Mouse (Mus musculus) ZHBTc4 (cell line): ENCODE results near the gene Rhbdd1.
A peak's percentile ranks its signal among the peaks of the same experiment; 100 is the strongest.

Source experiments
- DNase-seq: peaks from one replicate; pipeline ENCODE4 v3.0.0-alpha.2; 2011; ENCODE audit warnings: low read depth, low spot score

Rhbdd1 gene

GRCm38 (mm10) chr1:82432919-82433648 is 116.8 kb downstream of the Rhbdd1 start:
- DNase-seq, result peak; percentile 60

DNA sequence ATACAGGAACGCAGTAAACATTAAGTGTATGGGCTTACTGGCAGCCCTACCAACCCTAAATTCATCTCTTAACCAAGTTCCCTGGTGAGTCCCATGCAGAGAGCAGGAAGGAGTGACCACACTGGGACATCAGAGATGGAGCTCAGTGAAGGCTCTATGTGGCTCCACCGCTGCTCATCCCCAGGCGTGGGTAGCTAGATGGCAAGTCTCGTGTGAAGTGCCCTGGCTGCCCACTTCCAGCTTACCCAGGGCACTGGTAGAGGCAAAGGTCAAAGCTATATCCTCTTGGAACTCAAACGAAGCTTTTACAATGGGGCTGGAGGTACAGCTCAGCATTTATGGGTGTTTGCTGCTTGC is 117.4 kb downstream of the Rhbdd1 start:
- no peak for DNase-seq

- no peak for DNase-seq
Observed at GRCm38 (mm10) chr1:82437273-82437672, 121.0 kb downstream of the Rhbdd1 start.

DNA sequence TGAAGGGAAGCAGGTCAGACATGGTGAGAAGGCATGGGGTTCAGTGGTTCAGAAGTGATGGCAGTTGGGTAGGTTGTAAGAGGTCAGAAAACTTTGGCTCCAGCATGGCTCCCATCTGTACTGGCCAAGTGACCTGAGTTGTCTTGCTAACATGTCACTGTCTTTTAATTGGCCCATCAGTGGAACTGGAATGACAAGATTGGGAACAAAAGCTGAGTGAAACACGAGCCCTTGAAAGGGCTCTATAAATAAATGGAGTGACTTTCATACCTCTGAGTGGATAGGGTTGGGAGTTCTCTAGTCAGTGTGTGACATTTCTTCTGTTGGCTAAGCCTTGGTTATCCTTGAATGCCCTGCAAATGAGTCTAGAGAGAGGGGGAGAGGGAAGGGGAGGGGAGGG is 123.9 kb downstream of the Rhbdd1 start:
- DNase-seq, result no peak

GRCm38 (mm10) chr1:82443517-82443916 is 127.3 kb downstream of the Rhbdd1 start:
- no peak for DNase-seq

- no peak for DNase-seq
Observed at GRCm38 (mm10) chr1:82446049-82446448, 129.8 kb downstream of the Rhbdd1 start.

DNA sequence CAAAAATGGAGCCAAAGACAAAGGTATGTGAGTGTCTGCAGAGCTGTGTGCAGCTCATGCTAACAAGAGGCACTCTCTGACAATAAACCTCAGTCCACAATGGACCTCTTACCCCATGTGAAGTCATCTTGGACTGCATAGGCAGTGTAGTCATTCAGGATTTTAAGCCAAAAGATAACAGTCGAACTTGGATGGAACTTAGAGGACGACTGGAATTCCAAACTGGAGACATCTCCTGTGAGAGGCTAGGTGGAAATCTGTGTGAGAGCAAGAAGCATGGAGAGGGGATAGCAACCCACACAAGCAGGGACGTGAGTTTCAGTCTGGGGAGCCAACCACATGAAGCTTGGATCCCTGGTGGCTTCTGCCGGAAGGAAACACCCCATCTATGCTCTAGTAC is 133.6 kb downstream of the Rhbdd1 start:
- no peak for DNase-seq

GRCm38 (mm10) chr1:82451927-82452651 is 135.8 kb downstream of the Rhbdd1 start:
- no peak for DNase-seq

DNA sequence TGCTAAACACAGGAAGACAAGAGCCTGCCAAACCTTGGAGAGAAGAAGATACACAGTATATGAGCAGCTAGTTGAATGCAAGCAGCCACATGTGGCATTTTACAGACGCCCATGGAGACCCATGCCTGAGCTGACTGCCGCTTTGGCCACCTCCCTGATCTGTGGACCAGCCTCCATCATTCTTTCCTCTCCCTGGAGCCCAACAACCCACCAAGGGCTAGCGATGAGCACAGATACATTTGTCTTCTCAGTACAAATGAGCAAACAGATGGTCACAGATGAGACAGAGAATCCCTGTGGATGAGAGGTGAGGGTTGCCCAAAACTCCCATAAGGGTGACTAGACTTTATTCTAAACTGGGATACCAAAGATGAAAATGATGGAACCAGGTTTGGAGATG is 137.8 kb downstream of the Rhbdd1 start:
- DNase-seq, result no peak

- DNase-seq, result no peak
Observed at GRCm38 (mm10) chr1:82459350-82459749, 143.1 kb downstream of the Rhbdd1 start.

DNA sequence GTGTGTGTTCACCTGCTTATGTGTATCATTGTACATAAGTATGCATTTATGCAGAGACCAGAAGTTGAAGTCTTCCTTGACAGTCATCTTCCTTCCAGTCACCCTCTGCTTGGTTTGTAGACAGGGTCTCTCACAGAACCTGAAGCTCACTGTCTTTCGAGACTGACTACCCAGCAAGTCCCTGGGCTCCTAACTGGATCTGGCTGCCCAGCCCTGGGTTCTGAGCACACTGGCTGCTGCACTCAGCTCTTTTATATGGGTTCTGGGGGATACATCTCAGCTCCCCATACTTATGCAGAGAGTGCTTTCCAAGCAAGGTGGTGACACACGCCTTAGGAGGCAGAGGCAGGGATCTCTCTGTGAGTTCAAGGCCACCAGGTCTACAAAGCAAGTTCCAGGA is 143.7 kb downstream of the Rhbdd1 start:
- no peak for DNase-seq

GRCm38 (mm10) chr1:82461041-82461440 is 144.8 kb downstream of the Rhbdd1 start:
- no peak for DNase-seq

GRCm38 (mm10) chr1:82465321-82465853 is 149.1 kb downstream of the Rhbdd1 start:
- DNase-seq, result no peak

DNA sequence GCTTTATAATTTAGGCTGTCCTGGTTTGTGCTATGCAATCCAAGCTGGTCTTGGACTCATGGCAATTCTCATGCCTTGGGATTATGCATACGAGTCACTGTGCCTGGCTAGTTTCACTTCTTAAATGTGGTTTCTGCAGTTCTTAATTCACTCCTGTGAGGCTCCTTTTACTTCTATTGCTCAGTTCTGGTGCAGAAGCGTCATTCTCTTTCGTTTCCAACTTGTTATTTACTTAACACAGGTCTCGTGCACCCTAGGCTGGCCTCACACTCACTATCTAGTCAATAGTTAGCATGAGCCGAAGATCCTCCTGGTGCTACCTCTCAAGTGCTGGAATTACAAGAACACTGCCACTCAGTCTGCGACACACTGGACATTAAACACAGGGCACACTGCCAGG is 152.6 kb downstream of the Rhbdd1 start:
- no peak for DNase-seq

- no peak for DNase-seq
Observed at GRCm38 (mm10) chr1:82470516-82471225, 154.4 kb downstream of the Rhbdd1 start.

DNA sequence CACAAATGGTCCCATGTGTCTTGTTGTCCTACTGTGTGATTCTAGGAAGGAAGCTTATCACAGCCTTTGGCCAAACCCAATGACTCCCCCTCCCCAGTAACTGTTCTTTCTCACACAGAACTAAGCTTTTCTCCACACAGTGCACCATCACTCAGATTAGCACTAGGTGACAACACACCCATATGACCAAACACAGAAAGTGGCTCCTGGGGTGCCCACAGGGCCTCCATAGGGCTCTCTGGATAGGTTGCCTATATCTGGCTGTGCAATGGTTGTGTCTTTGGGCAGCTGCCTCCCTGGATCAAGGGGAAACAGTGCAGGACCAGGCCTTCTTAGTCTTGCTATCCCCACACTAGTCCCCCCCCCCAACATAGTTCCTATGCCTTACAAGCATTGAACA is 157.2 kb downstream of the Rhbdd1 start:
- no peak for DNase-seq

DNA sequence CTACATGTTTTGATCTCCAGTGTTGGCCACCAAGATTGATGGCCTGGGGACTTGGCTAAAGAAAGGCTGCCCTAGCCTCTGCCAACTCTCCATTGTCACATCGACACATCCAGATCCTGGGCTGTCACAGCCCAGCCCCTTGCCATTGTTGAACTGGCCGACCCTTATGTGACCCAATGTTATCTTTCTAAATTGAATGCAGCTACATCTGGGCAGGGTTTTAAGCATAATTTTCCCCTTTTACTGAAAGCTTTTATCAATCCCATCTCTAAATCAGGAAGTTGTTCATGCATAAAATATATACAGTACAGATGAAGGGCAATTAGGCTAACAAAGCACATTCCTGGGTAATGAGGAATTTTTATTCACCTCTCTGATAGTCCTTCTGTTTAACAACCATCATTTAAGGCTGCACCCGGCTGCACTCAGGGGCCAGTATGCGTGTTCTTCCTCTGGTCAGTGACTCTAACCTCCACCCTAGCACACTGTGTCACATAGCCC is 158.3 kb downstream of the Rhbdd1 start:
- no peak for DNase-seq

GRCm38 (mm10) chr1:82475254-82475653 is 159.0 kb downstream of the Rhbdd1 start:
- DNase-seq, result no peak

GRCm38 (mm10) chr1:82475821-82476220 is 159.6 kb downstream of the Rhbdd1 start:
- no peak for DNase-seq

DNA sequence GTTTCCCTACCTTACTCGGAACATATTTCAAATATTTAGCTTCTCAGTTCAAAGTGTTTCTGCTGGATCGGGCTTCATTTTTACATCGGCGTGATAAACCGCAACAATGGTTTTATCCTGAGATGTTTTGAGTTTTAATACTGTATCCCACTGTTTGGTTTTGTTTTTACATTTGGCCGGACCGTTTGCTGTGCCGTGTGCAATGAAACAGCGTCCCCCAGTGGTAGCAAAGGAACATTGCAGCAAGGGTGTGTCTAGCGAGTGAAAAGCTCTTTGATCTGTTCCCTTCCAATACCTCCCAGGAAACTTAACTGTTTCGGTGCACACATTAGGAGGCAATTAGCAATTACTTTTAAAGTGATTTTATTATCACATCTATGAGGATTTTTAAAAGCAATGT is 160.0 kb downstream of the Rhbdd1 start:
- peak; percentile 41 for DNase-seq

DNA sequence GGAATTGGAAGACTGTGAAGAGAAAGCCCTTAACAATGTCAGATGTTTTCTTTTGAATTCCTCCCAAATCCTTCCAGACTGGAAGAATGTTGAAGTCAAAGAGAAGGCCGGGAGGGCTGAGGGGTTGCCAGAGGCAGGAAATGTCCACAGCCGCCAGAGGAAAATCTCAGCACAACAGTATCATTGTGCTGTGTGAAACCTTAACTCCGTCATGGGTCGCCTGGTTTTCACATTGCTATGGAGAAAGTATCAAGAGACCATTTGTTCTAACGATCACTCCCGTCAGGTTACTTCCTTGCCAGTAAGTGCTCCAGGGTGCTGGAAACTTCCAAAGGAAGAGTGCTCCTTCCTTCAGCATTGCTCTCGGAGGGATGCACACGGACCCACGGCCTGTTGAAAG is 160.5 kb downstream of the Rhbdd1 start:
- DNase-seq, result peak; percentile 24
